Mouse (Mus musculus): ENCODE data around the gene Nmnat3. TPM values are rescaled to one million over a fixed set of nuclear protein-coding genes. Genes with fewer than 3 reads are reported as not detected.
A peak's percentile ranks its signal among the peaks of the same experiment; 100 is the strongest.

The Nmnat3 gene
- polyA plus RNA-seq, 1 experiment from 2014 or later = 1.7 TPM

GRCm38 (mm10) chr9:98345840-98346239, 58.6 kb downstream of the Nmnat3 start:
- no peaks in the 10 kb centered on the region for H3K9me3 ChIP-seq (ENCODE audit: control insufficient read depth, low read length)
- H3K27ac ChIP-seq = no peak overlapping the region
- H3K27me3 ChIP-seq (ENCODE audit: control insufficient read depth, insufficient read depth, low read length) = no peaks in the 10 kb centered on the region
- no peak for DNase-seq (ENCODE audit: low spot score)
- H3K9ac ChIP-seq = no peak overlapping the region
- H3K36me3 ChIP-seq (replicated peaks; ENCODE audit: control insufficient read depth, insufficient read depth) = no peaks in the 10 kb centered on the region
- H3K4me3 ChIP-seq (replicated peaks; ENCODE audit: low read length) = no peak overlapping the region
- no peak overlapping the region for H3K4me2 ChIP-seq (replicated peaks)
- 94% methylated on average over 1 of the region's 1 CpGs for WGBS
- H3K4me1 ChIP-seq (replicated peaks; ENCODE audit: control insufficient read depth, insufficient read depth, low read length) = peaks cover 11% of the 10 kb centered on the region
- no peak for ATAC-seq (ENCODE audit: low FRiP score)

DNA sequence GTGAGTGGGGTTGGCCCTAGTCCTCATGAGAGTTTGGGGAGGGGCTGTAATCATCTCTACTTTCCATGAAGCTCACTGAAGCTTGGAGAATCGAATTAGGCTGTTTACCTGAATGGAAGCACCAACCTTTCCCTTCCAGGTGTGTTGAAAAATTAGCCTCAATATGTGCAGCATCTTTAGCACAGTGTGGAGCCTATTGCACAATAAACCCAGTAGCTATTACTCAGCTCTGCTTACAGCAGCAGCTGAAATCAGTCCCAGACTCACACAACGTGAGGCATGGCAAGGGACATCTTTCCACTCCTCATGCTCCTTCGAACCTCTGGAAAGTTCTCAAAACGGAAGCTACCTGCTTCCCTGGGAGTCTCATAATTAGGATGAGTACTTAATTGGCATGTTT, 59.0 kb downstream of the Nmnat3 start:
- DNase-seq (ENCODE audit: low spot score) = no peak
- Histone ChIP-seq H3K36me3 (replicated peaks; ENCODE audit: control insufficient read depth, insufficient read depth) (no peaks in the 10 kb centered on the region), H3K9ac (no peak overlapping the region), H3K4me3 (replicated peaks; ENCODE audit: low read length) (no peak overlapping the region), H3K27me3 (ENCODE audit: control insufficient read depth, insufficient read depth, low read length) (no peaks in the 10 kb centered on the region), H3K27ac (no peak overlapping the region), H3K4me1 (replicated peaks; ENCODE audit: control insufficient read depth, insufficient read depth, low read length) (peaks cover 11% of the 10 kb centered on the region), H3K4me2 (replicated peaks) (no peak overlapping the region), H3K9me3 (ENCODE audit: control insufficient read depth, low read length) (no peaks in the 10 kb centered on the region)
- 76% methylated on average over 4 of the region's 4 CpGs for WGBS
- ATAC-seq (ENCODE audit: low FRiP score) = no peak

- Histone ChIP-seq H3K36me3 (replicated peaks; ENCODE audit: control insufficient read depth, insufficient read depth) (no peaks in the 10 kb centered on the region), H3K4me3 (replicated peaks; ENCODE audit: low read length) (no peak overlapping the region), H3K27ac (no peak overlapping the region), H3K9me3 (ENCODE audit: control insufficient read depth, low read length) (no peaks in the 10 kb centered on the region), H3K9ac (no peak overlapping the region), H3K4me1 (replicated peaks; ENCODE audit: control insufficient read depth, insufficient read depth, low read length) (peaks cover 11% of the 10 kb centered on the region), H3K27me3 (ENCODE audit: control insufficient read depth, insufficient read depth, low read length) (no peaks in the 10 kb centered on the region), H3K4me2 (replicated peaks) (no peak overlapping the region)
- no peak for DNase-seq (ENCODE audit: low spot score)
- ATAC-seq (ENCODE audit: low FRiP score) = no peak
- 93% methylated on average over 3 of the region's 3 CpGs for WGBS
Observed at GRCm38 (mm10) chr9:98347021-98347420, 59.8 kb downstream of the Nmnat3 start.

DNA sequence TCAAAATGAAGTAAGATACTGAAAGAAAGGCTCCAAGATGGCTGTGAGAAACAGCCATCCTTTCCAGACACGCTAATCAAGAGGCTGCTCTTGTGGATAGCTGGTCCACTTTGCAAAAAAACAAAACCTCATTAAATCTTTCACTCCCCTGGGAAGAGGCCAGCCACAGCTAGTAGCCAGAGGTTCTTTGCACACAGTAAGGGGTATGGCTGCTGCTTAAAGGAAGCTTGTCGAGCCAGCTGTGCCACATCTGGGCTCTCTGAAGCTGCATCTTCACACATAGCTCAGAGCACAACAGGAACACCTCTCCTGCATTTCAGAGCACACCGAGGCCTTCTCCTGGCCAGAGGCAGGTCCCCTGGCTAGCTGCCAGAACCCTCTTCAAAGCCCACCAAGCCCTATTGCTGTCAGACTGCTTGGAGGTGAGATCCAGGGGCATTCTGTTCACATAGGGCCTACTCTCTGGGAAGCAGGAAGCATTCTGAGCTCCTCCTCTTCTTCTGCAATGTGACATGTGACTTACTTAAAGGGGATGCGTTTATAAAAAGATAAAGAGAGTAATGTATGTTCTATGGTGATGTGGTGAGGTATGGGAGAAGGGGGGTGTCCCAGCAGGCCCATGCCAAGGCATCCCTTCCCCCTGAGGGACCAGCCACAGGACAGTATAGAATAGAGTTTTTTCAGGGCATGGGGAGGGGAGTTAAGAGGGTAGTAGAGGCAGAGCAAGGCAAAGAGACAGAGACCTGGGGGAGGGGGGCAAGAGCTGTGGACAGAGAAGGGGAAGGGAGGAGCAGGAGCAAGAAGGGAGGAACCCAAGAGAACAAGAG, 63.3 kb downstream of the Nmnat3 start:
- 11% methylated on average over 4 of the region's 4 CpGs for WGBS
- Histone ChIP-seq H3K27ac (no peak overlapping the region), H3K9ac (no peak overlapping the region), H3K4me2 (replicated peaks) (no peak overlapping the region), H3K4me1 (replicated peaks; ENCODE audit: control insufficient read depth, insufficient read depth, low read length) (peaks cover 11% of the 10 kb centered on the region), H3K27me3 (ENCODE audit: control insufficient read depth, insufficient read depth, low read length) (no peaks in the 10 kb centered on the region), H3K9me3 (ENCODE audit: control insufficient read depth, low read length) (no peaks in the 10 kb centered on the region), H3K36me3 (replicated peaks; ENCODE audit: control insufficient read depth, insufficient read depth) (no peaks in the 10 kb centered on the region), H3K4me3 (replicated peaks; ENCODE audit: low read length) (no peak overlapping the region)
- no peak for DNase-seq (ENCODE audit: low spot score)
- peak; percentile 27; the same call in 1 of the 2 replicates for ATAC-seq (ENCODE audit: low FRiP score)

DNA sequence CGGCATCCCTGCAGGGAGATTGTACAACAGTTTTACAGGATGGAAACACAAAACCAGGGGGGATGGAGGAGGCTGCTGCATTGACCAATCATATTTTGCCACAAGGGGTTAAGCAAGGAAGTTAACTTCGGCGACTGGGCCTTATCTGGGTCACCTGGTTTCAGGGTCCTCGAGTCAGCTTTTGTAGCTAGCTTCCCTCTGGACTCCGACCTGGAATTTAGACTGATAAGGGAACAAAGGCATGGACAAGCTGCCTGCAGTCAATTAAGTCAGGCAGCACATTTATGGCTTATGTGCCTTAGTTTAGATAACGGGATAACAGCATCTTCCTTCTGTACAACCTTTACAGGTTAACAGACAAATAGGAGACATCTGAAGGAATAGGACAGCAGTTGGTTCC, 65.1 kb downstream of the Nmnat3 start:
- Histone ChIP-seq H3K27ac (no peak overlapping the region), H3K27me3 (ENCODE audit: control insufficient read depth, insufficient read depth, low read length) (no peaks in the 10 kb centered on the region), H3K4me1 (replicated peaks; ENCODE audit: control insufficient read depth, insufficient read depth, low read length) (peaks cover 11% of the 10 kb centered on the region), H3K36me3 (replicated peaks; ENCODE audit: control insufficient read depth, insufficient read depth) (no peaks in the 10 kb centered on the region), H3K4me2 (replicated peaks) (no peak overlapping the region), H3K4me3 (replicated peaks; ENCODE audit: low read length) (no peak overlapping the region), H3K9ac (no peak overlapping the region), H3K9me3 (ENCODE audit: control insufficient read depth, low read length) (no peaks in the 10 kb centered on the region)
- ATAC-seq (ENCODE audit: low FRiP score) (no peak), DNase-seq (ENCODE audit: low spot score) (no peak)
- WGBS = 94% methylated on average over 6 of the region's 6 CpGs

DNA sequence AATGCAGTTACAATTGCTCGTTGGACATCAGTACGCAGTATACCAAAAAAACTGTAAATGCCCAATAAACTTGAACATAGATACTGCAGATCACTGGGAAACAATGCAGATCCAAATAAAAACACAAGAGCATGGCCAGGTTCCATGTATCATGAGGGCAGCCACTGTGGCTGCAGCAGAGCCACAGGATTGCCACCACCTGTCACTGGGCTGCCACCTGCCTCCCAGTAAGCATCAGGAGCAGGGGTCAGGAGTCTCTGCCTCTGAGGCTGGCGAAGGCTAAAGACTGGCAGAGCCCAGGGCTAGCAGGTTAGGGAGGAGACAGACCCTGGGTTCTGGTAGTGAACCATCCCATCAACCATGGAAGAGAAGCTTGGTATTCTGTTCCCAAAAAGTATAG, 67.7 kb downstream of the Nmnat3 start:
- Histone ChIP-seq H3K4me2 (replicated peaks) (no peak overlapping the region), H3K4me1 (replicated peaks; ENCODE audit: control insufficient read depth, insufficient read depth, low read length) (peaks cover 7% of the 10 kb centered on the region), H3K27me3 (ENCODE audit: control insufficient read depth, insufficient read depth, low read length) (no peaks in the 10 kb centered on the region), H3K36me3 (replicated peaks; ENCODE audit: control insufficient read depth, insufficient read depth) (no peaks in the 10 kb centered on the region), H3K4me3 (replicated peaks; ENCODE audit: low read length) (no peak overlapping the region), H3K9me3 (ENCODE audit: control insufficient read depth, low read length) (no peaks in the 10 kb centered on the region), H3K27ac (no peak overlapping the region), H3K9ac (no peak overlapping the region)
- WGBS = 93% methylated on average over 3 of the region's 3 CpGs
- DNase-seq (ENCODE audit: low spot score) (no peak), ATAC-seq (ENCODE audit: low FRiP score) (no peak)

- Histone ChIP-seq H3K4me1 (replicated peaks; ENCODE audit: control insufficient read depth, insufficient read depth, low read length) (no peaks in the 10 kb centered on the region), H3K27ac (no peak overlapping the region), H3K9me3 (ENCODE audit: control insufficient read depth, low read length) (no peaks in the 10 kb centered on the region), H3K36me3 (replicated peaks; ENCODE audit: control insufficient read depth, insufficient read depth) (no peaks in the 10 kb centered on the region), H3K9ac (no peak overlapping the region), H3K27me3 (ENCODE audit: control insufficient read depth, insufficient read depth, low read length) (no peaks in the 10 kb centered on the region), H3K4me3 (replicated peaks; ENCODE audit: low read length) (no peak overlapping the region), H3K4me2 (replicated peaks) (no peak overlapping the region)
- ATAC-seq (ENCODE audit: low FRiP score) = no peak
- DNase-seq (ENCODE audit: low spot score) = no peak
- WGBS = 85% methylated on average over 3 of the region's 3 CpGs
Observed at GRCm38 (mm10) chr9:98361047-98361446, 73.8 kb downstream of the Nmnat3 start.

- no peaks in the 10 kb centered on the region for H3K9me3 ChIP-seq (ENCODE audit: control insufficient read depth, low read length)
- no peak overlapping the region for H3K27ac ChIP-seq
- no peaks in the 10 kb centered on the region for H3K27me3 ChIP-seq (ENCODE audit: control insufficient read depth, insufficient read depth, low read length)
- no peak overlapping the region for H3K4me2 ChIP-seq (replicated peaks)
- WGBS = 78% methylated on average over 8 of the region's 8 CpGs
- H3K4me1 ChIP-seq (replicated peaks; ENCODE audit: control insufficient read depth, insufficient read depth, low read length) = 0 out of 2 replicates have a peak, but pooled peaks cover 13% of the 10 kb centered on the region
- no peak for ATAC-seq (ENCODE audit: low FRiP score)
- H3K36me3 ChIP-seq (replicated peaks; ENCODE audit: control insufficient read depth, insufficient read depth) = no peaks in the 10 kb centered on the region
- H3K4me3 ChIP-seq (replicated peaks; ENCODE audit: low read length) = no peak overlapping the region
- no peak overlapping the region for H3K9ac ChIP-seq
- DNase-seq (ENCODE audit: low spot score) = no peak
Observed at GRCm38 (mm10) chr9:98366075-98366474, 78.8 kb downstream of the Nmnat3 start.

DNA sequence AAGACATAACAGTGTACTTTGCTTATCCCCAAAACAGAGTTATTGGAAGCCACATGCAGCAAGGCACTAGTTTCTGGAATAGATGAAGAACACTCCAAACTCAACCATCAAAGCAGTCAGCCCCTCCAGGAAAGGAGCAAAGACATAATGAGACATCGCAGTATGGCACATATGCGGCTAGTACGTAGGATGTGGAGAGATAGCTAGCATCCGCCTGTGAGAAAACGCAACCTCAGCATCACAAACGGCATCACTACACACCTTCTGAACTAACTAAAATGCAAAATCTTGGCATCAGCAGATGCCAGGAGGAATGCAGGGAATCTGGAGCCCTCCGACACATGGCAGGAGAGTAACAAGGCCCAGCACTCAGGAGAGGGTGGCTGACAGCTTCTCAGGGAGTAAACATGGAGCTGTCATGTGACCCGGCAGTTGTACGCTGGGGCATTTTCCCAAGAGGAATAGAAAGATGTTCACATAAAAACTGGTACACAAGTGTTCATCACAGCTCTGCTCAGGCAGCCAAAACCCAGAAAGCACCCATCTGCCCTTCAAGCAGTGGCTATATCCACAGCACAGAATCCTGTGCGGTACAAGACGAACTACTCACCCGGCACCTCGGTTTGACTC, 80.2 kb downstream of the Nmnat3 start:
- Histone ChIP-seq H3K4me3 (replicated peaks; ENCODE audit: low read length) (no peak overlapping the region), H3K9ac (no peak overlapping the region), H3K36me3 (replicated peaks; ENCODE audit: control insufficient read depth, insufficient read depth) (no peaks in the 10 kb centered on the region), H3K27me3 (ENCODE audit: control insufficient read depth, insufficient read depth, low read length) (no peaks in the 10 kb centered on the region), H3K4me2 (replicated peaks) (no peak overlapping the region), H3K9me3 (ENCODE audit: control insufficient read depth, low read length) (no peaks in the 10 kb centered on the region), H3K27ac (no peak overlapping the region), H3K4me1 (replicated peaks; ENCODE audit: control insufficient read depth, insufficient read depth, low read length) (0 out of 2 replicates have a peak, but pooled peaks cover 13% of the 10 kb centered on the region)
- ATAC-seq (ENCODE audit: low FRiP score) = no peak
- WGBS = 78% methylated on average over 13 of the region's 13 CpGs
- DNase-seq (ENCODE audit: low spot score) = no peak

Measured in hindbrain, embryonic 14.5 days (tissue).